Mouse (Mus musculus): Measurements from ENCODE around the gene Rerg. TPM values are rescaled to one million over a fixed set of nuclear protein-coding genes. Genes with fewer than 3 reads are reported as not detected.
A peak's percentile ranks its signal among the peaks of the same experiment; 100 is the strongest.

The Rerg gene
- polyA plus RNA-seq, 1 experiment from 2014 or later: 22.7 TPM

DNA sequence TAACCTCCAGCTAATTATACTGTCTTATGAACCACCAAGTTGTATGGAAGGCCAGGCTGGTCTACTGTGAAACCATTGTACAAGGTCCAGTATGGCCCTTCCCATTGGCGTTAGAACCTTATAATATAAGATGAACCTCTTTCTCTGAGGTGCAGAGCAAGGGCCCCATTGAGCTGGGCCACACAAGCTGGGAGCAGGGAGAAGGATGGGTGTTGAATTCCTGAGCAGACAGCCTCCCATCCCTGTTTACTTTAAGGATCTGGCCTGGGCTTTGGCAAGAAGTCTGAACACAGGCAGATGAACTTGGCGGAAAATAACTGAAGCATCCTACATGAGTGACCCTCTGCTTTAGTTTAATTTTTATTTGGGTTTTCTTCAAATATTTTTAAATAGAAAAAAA, 75.8 kb downstream of the Rerg start:
- peaks cover 6% of the 10 kb centered on the region; the same call in 1 of the 2 replicates for H3K4me1 ChIP-seq (replicated peaks)
- H3K4me3 ChIP-seq (replicated peaks): no peak overlapping the region
- H3K9ac ChIP-seq: no peak overlapping the region
- H3K9me3 ChIP-seq: no peaks in the 10 kb centered on the region
- peak overlapping the region; percentile 36; the same call in 1 of the 2 replicates for H3K27ac ChIP-seq
- peak; percentile 58; the same call in 1 of the 2 replicates for ATAC-seq
- WGBS: 51% methylated on average over 2 of the region's 2 CpGs
- H3K36me3 ChIP-seq: no peaks in the 10 kb centered on the region
- no peaks in the 10 kb centered on the region for H3K27me3 ChIP-seq (replicated peaks)
- no peak overlapping the region for H3K4me2 ChIP-seq (replicated peaks)

DNA sequence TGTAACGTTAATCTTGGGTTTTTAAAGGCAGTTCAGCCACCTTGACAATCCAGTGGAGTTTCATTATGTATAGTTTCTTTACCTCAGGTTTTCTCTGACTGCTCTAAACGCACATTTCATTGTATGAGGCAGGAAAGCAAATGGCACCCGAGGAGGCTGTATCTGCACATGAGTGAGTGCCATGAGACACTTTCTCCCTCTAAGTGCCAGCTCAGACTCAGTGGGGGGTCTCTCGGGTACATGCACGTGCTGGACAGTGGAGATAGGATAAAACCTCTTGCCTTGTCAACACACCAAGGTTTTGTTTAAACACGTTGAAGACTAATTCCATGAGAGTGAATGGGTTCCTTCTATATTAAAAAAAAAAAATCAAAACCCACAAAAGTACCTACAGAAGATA, 81.8 kb downstream of the Rerg start:
- no peak overlapping the region for H3K4me2 ChIP-seq (replicated peaks)
- no peak for ATAC-seq
- H3K27ac ChIP-seq: no peak overlapping the region
- H3K9ac ChIP-seq: no peak overlapping the region
- H3K4me1 ChIP-seq (replicated peaks): no peaks in the 10 kb centered on the region
- no peak overlapping the region for H3K4me3 ChIP-seq (replicated peaks)
- WGBS: 74% methylated on average over 6 of the region's 6 CpGs
- H3K9me3 ChIP-seq: no peaks in the 10 kb centered on the region
- no peaks in the 10 kb centered on the region for H3K36me3 ChIP-seq
- no peaks in the 10 kb centered on the region for H3K27me3 ChIP-seq (replicated peaks)

DNA sequence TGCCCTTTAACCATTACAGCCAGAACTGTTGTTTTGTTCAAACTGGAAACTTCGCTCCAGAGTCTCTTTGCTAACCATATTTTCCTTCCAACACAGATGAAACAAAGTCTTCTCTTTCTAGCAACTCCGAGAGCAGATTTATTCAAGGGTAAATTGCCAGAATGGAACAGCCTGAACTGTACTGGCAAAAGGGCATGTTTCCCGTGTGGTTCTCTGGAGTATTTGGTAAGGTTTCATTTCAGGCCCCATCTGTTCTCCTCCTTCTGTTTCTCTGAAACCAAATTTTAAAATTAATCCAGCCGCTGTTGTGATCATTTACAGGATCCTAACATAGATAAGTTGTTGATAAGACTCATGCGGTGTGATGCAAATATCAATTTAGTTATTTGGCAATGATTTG, 82.3 kb downstream of the Rerg start:
- H3K4me1 ChIP-seq (replicated peaks): no peaks in the 10 kb centered on the region
- no peak overlapping the region for H3K4me3 ChIP-seq (replicated peaks)
- 88% methylated on average over 5 of the region's 5 CpGs for WGBS
- no peak overlapping the region for H3K27ac ChIP-seq
- no peaks in the 10 kb centered on the region for H3K27me3 ChIP-seq (replicated peaks)
- ATAC-seq: no peak
- H3K9ac ChIP-seq: no peak overlapping the region
- H3K36me3 ChIP-seq: no peaks in the 10 kb centered on the region
- H3K9me3 ChIP-seq: no peaks in the 10 kb centered on the region
- no peak overlapping the region for H3K4me2 ChIP-seq (replicated peaks)

DNA sequence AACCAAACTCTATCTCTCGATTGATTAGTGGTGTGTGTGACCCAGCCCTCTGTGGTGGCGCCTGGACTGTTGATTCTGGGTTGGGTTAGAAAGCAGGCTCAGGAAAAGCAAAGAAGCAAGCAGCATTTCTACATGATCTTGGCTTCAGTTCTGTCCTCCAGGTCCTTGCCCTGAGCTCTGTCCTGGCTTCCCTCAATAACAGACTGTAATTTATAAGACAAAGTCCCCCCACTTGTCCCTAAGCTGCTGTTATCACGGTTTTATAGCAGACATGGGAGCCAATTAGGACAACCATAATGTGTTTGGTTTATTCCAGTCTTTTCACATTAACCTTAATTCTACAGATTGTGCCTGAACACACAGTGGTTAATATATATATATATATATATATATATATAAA, 82.8 kb downstream of the Rerg start:
- Histone ChIP-seq H3K27ac (no peak overlapping the region), H3K4me2 (replicated peaks) (no peak overlapping the region)
- 82% methylated on average over 3 of the region's 3 CpGs for WGBS

DNA sequence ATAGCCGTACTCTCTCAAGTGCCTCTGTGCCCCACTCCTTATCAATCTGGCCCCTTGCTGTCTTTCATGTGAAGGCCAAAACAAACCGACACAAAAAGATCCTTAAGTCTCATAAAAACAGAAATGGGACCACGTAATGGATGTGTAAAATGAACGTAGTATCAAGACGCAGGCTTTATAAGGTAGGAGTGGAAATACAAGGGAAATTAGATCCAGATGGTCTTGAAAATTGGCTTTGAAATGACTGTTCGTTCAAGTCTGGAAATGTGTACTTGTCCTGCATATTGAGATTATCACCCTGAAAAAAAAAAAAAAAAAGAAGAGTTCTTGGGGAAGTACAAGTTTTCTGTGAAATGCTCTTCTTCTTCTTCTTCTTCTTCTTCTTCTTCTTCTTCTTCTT, 90.6 kb downstream of the Rerg start:
- ATAC-seq: no peak
- no peak overlapping the region for H3K27ac ChIP-seq
- no peak overlapping the region for H3K4me3 ChIP-seq (replicated peaks)
- no peaks in the 10 kb centered on the region for H3K27me3 ChIP-seq (replicated peaks)
- no peaks in the 10 kb centered on the region for H3K9me3 ChIP-seq
- no peak overlapping the region for H3K4me2 ChIP-seq (replicated peaks)
- no peaks in the 10 kb centered on the region for H3K4me1 ChIP-seq (replicated peaks)
- H3K9ac ChIP-seq: no peak overlapping the region
- WGBS: 82% methylated on average over 6 of the region's 6 CpGs
- no peaks in the 10 kb centered on the region for H3K36me3 ChIP-seq

More for the DNA sequence above, 82.8 kb downstream of the Rerg start:
- Histone ChIP-seq H3K27me3 (replicated peaks) (no peaks in the 10 kb centered on the region), H3K4me1 (replicated peaks) (no peaks in the 10 kb centered on the region), H3K36me3 (no peaks in the 10 kb centered on the region), H3K4me3 (replicated peaks) (no peak overlapping the region), H3K9me3 (no peaks in the 10 kb centered on the region), H3K9ac (no peak overlapping the region)
- ATAC-seq: no peak

DNA sequence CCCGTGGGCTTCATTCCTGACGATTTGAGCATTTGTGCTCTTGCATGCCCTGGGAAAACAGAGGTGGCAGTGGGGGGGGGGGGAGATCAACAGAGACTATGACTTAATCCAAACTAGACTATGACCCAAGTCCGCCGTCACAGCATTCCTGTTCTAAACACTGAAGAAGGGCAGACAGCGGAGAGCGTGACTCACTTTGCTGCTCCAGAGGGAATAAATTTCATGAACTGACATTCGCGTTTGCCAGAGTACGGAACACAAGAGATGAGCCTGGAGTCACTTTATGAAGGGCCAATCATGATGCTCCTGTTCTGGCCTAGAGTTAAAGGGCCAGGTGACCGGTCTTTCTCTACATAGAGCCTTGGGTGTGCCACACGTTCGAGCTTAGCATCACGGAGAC, 93.6 kb downstream of the Rerg start:
- Histone ChIP-seq H3K4me2 (replicated peaks) (no peak overlapping the region), H3K9ac (no peak overlapping the region), H3K36me3 (no peaks in the 10 kb centered on the region), H3K4me1 (replicated peaks) (no peaks in the 10 kb centered on the region), H3K27me3 (replicated peaks) (no peaks in the 10 kb centered on the region), H3K4me3 (replicated peaks) (no peak overlapping the region), H3K9me3 (no peaks in the 10 kb centered on the region), H3K27ac (0 out of 2 replicates have a peak overlapping the region, but pooled peaks have one; percentile 10)
- 74% methylated on average over 13 of the region's 13 CpGs for WGBS
- no peak for ATAC-seq

DNA sequence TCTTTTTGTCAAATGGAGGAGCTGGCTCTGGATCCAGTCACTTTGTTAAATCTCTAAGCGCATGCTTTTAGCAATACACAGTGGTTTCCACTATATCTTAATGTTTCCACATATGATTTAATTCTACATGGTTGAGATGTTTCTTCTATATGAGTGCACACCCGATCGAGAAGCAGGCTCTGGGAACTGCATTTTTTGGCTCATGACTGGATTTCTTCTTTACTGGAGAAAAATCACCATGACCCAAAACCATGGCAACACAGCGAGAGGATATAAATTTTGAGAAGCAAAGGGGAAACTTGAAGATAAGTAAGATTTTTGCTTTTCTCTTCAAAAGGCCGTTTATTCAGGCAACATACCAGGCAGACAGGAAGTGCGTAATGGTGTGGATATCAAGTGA, 94.1 kb downstream of the Rerg start:
- H3K9ac ChIP-seq: no peak overlapping the region
- no peaks in the 10 kb centered on the region for H3K36me3 ChIP-seq
- H3K4me1 ChIP-seq (replicated peaks): no peaks in the 10 kb centered on the region
- no peak overlapping the region for H3K4me3 ChIP-seq (replicated peaks)
- H3K9me3 ChIP-seq: no peaks in the 10 kb centered on the region
- 0 out of 2 replicates have a peak overlapping the region, but pooled peaks have one; percentile 10 for H3K27ac ChIP-seq
- no peaks in the 10 kb centered on the region for H3K27me3 ChIP-seq (replicated peaks)
- no peak overlapping the region for H3K4me2 ChIP-seq (replicated peaks)
- 61% methylated on average over 6 of the region's 6 CpGs for WGBS
- peak; percentile 34; the same call in 1 of the 2 replicates for ATAC-seq

DNA sequence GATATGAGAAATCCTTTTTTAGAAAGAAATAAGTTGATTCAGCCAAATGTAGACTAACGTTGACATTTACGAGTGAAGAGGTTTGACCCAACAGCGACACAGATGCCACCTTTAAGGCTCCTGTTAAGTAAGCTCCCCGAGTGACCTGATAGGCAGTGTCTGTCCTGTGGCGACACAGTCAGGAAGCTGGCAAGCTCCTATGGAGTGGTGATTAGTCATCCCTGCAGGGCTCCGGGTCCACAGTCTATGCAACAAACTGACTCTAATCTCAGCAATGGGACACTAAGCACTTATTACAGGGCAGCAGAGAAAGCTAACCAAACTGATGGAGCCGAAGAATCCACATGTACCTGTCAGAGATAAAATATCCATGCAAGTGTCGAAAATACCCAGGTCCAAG, 98.0 kb downstream of the Rerg start:
- 67% methylated on average over 8 of the region's 8 CpGs for WGBS
- Histone ChIP-seq H3K9me3 (no peaks in the 10 kb centered on the region), H3K36me3 (no peaks in the 10 kb centered on the region), H3K9ac (no peak overlapping the region), H3K4me1 (replicated peaks) (no peaks in the 10 kb centered on the region), H3K4me3 (replicated peaks) (no peak overlapping the region), H3K27me3 (replicated peaks) (no peaks in the 10 kb centered on the region), H3K27ac (no peak overlapping the region), H3K4me2 (replicated peaks) (no peak overlapping the region)
- ATAC-seq: no peak

DNA sequence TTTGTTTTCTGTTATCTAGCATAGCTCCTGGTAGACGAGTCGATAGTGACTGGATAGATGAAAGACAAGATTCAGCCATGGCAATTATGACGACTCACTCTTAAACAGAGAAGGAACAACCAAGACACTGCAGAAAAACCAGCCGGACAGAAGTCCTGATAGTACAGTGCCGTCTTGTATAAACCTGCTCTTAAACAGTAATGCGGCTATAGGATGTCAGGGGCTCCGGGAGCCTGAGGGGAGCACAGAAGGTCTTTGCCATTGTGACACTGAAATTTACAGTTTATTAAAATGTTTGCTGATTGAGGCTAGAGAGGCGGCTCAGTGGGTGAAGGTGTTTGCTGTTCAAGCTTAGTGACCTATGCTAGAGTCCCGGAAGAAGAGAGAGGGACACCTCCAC, 98.8 kb downstream of the Rerg start:
- H3K4me2 ChIP-seq (replicated peaks): no peak overlapping the region
- WGBS: 79% methylated on average over 9 of the region's 9 CpGs

DNA sequence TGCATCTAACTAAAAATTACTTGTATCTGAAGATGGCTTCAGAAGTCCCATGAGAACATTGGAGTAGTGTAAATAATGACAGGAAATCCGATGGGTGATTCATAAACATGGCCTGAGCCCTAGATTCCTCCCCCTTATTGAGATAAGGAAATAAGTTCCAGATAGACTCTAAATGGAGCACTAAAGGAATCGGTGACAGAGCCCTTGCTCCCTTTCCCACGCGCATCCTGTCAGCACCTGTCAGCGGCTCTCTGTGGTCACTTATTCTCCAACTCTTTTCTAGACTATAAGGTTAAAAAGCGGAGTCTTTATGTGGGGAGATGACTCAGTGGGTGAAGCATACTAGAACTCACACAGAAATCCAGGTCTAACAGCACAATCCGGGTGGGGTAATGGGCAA, 104.8 kb downstream of the Rerg start:
- H3K4me1 ChIP-seq (replicated peaks): no peaks in the 10 kb centered on the region; the same call in 1 of the 2 replicates
- no peak overlapping the region for H3K4me3 ChIP-seq (replicated peaks)
- WGBS: 73% methylated on average over 7 of the region's 7 CpGs
- H3K36me3 ChIP-seq: no peaks in the 10 kb centered on the region
- H3K4me2 ChIP-seq (replicated peaks): no peak overlapping the region
- no peak for ATAC-seq
- no peaks in the 10 kb centered on the region for H3K9me3 ChIP-seq
- no peaks in the 10 kb centered on the region for H3K27me3 ChIP-seq (replicated peaks)
- no peak overlapping the region for H3K9ac ChIP-seq
- H3K27ac ChIP-seq: no peak overlapping the region

More for the DNA sequence above, 98.8 kb downstream of the Rerg start:
- Histone ChIP-seq H3K36me3 (no peaks in the 10 kb centered on the region), H3K9ac (no peak overlapping the region), H3K4me1 (replicated peaks) (no peaks in the 10 kb centered on the region), H3K27ac (no peak overlapping the region), H3K9me3 (no peaks in the 10 kb centered on the region), H3K27me3 (replicated peaks) (no peaks in the 10 kb centered on the region), H3K4me3 (replicated peaks) (no peak overlapping the region)
- no peak for ATAC-seq

DNA sequence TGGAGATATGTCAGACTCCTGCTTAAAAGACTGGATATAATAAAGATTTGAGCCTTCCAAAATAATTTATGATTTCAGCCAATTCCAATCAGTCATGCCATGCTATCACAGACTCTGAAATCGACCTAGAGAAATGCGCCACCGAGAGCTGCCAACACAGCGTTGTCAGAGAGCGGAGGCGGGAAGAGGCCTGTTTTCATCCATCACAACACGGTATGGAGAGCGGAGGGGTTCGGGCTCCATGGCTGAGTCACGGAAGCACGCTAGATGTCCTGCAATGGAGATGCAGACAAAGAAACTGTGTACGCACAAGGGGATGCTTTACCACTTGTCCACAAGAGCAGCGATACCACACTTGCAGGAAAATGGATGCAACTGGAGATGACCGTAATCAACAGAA, 105.5 kb downstream of the Rerg start:
- Histone ChIP-seq H3K36me3 (no peaks in the 10 kb centered on the region), H3K9me3 (no peaks in the 10 kb centered on the region), H3K4me1 (replicated peaks) (no peaks in the 10 kb centered on the region; the same call in 1 of the 2 replicates), H3K4me3 (replicated peaks) (no peak overlapping the region), H3K4me2 (replicated peaks) (no peak overlapping the region), H3K9ac (no peak overlapping the region), H3K27me3 (replicated peaks) (no peaks in the 10 kb centered on the region), H3K27ac (no peak overlapping the region)
- 91% methylated on average over 14 of the region's 14 CpGs for WGBS
- ATAC-seq: no peak

DNA sequence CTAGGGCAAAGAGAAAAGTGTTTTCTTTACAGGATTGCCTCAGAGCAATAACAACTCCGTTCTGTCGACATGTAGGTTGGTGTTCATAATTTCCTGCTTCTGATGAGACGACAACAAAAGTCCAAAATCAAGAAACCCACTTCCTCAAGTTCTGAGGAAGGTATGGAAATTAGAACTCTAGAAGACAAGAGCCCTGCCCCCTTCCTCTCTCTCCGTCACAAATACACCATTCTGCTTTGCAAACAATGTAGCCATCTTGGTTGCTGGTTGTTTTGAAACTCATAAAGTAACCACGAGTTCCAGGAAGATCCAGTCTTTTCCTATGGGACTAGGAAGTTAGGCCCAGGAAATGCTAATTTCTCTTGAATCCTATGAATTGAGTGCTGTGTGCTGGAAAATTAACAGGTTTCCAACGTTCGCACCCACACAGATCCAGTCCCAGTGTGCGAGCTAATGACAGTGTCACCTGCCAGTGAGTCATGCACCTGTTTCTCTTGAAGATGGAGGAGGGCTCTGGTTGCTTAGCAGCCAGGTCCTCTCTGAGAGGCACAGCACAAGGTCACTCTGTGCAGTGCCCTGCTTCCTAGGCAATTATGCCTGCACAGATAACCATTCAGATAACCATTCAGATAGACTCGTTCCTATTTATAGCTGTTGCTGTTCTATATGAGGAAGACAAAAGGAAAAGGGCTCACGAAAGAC, 106.9 kb downstream of the Rerg start:
- H3K9me3 ChIP-seq: no peaks in the 10 kb centered on the region
- H3K27me3 ChIP-seq (replicated peaks): no peaks in the 10 kb centered on the region
- WGBS: 60% methylated on average over 10 of the region's 10 CpGs
- no peak overlapping the region for H3K9ac ChIP-seq
- 0 out of 2 replicates have a peak overlapping the region, but pooled peaks have one; percentile 19 for H3K27ac ChIP-seq
- no peaks in the 10 kb centered on the region; the same call in 1 of the 2 replicates for H3K4me1 ChIP-seq (replicated peaks)
- no peaks in the 10 kb centered on the region for H3K36me3 ChIP-seq
- ATAC-seq: peak; percentile 98
- H3K4me2 ChIP-seq (replicated peaks): peak overlapping the region; percentile 30
- no peak overlapping the region for H3K4me3 ChIP-seq (replicated peaks)

DNA sequence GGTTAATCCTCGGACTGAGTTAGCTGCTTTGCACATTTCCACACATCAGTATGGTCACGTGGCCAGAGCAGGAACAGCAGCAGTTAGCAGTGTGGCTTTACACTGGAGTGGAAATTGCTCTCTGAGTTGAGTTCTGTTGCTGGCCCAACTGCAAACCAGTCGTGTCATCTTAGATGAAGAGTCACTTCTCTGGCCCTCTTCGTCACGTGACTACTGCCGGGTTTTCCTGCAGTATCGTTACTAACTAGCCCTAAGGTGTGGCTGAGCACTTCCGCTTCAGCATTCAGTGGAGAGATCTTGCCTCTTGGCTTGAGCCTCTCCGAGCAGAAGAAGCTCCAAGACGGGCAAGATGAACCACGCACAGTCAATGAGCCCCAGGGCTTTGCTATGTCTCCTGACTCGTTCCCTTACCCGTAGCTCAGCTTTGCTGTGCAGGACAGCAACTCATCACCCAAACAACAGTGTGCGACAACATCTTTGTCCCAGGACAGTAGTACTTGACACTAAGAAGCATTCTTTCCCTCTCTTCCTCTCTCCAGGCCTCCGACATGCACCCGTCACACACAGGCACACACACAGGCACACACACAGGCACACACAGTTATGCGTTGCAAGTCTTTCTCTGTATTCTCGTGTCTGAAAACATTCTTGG, 108.3 kb downstream of the Rerg start:
- no peaks in the 10 kb centered on the region for H3K27me3 ChIP-seq (replicated peaks)
- H3K4me1 ChIP-seq (replicated peaks): no peaks in the 10 kb centered on the region; the same call in 1 of the 2 replicates
- no peak overlapping the region for H3K27ac ChIP-seq
- no peaks in the 10 kb centered on the region for H3K36me3 ChIP-seq
- H3K4me3 ChIP-seq (replicated peaks): no peak overlapping the region
- no peak for ATAC-seq
- no peak overlapping the region for H3K9ac ChIP-seq
- H3K9me3 ChIP-seq: no peaks in the 10 kb centered on the region
- 88% methylated on average over 18 of the region's 18 CpGs for WGBS
- H3K4me2 ChIP-seq (replicated peaks): no peak overlapping the region
